Mouse (Mus musculus): ENCODE results near the gene Angel2. TPM values are rescaled to one million over a fixed set of nuclear protein-coding genes. Genes with fewer than 3 reads are reported as not detected.
"Not testable (repeated sequence)": the region's sequence is repeated elsewhere in the genome, so short reads cannot be mapped to it uniquely, and the experiment has no call there.

Angel2 gene
- 10 to 100 TPM; 52.6 to 58.6 TPM for total RNA-seq (2021)

GRCm38 (mm10) chr1:190924812-190925211 is at the start of gene Angel2:
Gene Angel2 (plus strand): TSS chr1:190925112.
- intact Hi-C loops (cut with DNase I), result loop anchor here (5.0 kb wide), 1 partner anchor 102 kb away; the partner anchor contains the start of gene Flvcr1
- DNase-seq (ENCODE audit: low spot score in 2 of 2), result not testable (repeated sequence)

DNA sequence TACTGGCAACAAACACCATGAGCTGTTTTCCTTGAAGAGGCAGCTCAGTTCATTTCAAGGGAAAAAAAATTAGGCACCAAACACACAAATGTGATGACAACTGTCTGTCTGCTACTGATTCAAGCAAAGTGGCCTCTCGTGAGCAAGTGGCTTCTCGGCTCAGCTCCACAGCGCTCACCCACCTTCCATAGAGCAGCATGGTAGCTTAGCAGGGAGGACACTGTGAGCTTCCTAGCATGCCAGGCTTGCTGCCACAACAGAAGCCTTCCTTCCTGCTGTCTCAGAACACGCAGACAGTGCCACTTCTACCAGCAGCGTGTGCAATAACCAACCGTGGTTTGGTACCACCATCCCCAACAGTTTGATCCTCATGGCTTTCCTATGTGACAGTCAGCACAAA is 49.2 kb upstream of the Angel2 start:
- intact Hi-C loops (cut with DNase I), result no loop called here
- DNase-seq (ENCODE audit: low spot score in 2 of 2), result no peak

- no peak for DNase-seq (ENCODE audit: low spot score in 2 of 2)
- intact Hi-C loops (cut with DNase I), result loop anchor here (2.0 kb wide), 1 partner anchor 48 kb away; no protein-coding TSS in a partner anchor
These were observed 44.3 kb upstream of the Angel2 start for GRCm38 (mm10) chr1:190880638-190881037.

- intact Hi-C loops (cut with DNase I), result loop anchor here (2.0 kb wide), 1 partner anchor 49 kb away; no protein-coding TSS in a partner anchor
- peak in 1 of 2 experiments; percentile 36 for DNase-seq (ENCODE audit: low spot score in 2 of 2)
These were observed 43.5 kb upstream of the Angel2 start for GRCm38 (mm10) chr1:190881422-190881821.

- no peak for DNase-seq (ENCODE audit: low spot score in 2 of 2)
- intact Hi-C loops (cut with DNase I), result no loop called here
These were observed 38.9 kb upstream of the Angel2 start for GRCm38 (mm10) chr1:190886014-190886413.

DNA sequence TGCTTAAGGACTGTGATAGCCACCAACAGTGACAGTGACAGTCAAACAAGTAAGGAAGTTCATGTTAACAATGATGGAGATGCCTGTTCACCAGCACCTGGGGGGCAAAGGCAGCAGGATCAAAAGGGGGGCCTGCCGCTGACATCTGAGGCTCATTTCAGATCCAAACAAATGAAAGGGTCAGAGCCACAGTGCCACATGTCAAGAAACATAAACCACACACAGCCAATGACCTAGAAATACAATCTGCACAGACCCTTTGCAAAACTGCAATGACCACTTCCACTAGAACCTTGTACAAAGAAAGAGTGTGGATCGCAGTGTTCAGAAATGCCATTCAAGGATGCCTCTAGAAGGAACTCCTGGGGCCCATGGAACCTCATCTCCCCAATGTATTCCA is 36.9 kb upstream of the Angel2 start:
- intact Hi-C loops (cut with DNase I), result no loop called here

GRCm38 (mm10) chr1:190888646-190889045 is 36.3 kb upstream of the Angel2 start:
- intact Hi-C loops (cut with DNase I), result no loop called here
- DNase-seq (ENCODE audit: low spot score in 2 of 2), result no peak

More for the DNA sequence above, 36.9 kb upstream of the Angel2 start:
- no peak for DNase-seq (ENCODE audit: low spot score in 2 of 2)

DNA sequence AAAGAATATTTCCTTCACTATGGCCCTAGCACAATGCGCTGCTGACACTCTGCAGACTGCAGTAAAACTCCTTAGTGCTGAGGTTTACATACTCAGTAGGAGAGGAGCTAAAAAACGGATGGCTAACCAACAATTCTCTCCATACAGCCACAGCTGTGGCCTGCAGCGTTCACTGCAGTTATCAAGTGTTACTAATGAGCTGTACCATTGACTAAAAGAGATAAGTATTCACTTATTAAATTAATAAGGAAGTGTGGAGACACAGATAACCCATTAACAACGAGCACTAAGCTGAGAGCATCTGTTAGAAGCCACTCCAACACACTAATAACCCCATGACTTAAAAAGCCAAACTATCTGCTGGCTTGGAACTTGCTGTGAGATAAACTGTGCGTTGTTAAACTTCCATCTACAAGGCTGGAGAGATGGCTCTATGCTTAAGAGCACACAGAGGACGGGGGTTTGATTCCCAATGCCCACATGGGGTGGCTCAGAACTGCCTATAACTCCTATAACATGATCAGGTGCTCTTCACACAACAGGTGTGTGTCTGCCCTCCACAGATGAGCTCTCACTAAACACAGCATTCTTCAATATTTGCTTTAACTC is 31.2 kb upstream of the Angel2 start:
- DNase-seq (ENCODE audit: low spot score in 2 of 2), result no peak

DNA sequence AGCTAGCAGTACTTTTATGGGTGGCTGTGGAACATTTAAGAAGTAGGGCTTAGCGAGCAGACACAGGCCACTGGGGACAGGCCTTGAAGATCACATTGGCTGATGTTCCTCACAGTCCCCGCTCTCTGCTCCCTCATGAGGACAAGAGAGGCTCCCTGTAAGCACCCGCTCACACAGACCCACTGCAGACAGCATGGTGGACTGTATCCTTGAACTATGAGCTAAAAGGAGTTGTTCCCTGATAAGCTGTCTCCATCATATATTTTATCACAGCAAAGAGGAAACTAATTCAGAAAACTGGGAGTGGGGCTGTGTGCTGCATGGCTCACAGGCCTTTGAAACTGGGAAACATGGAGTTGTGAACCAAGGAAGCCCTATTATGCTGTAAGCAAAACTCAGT is 26.7 kb upstream of the Angel2 start:
- DNase-seq (ENCODE audit: low spot score in 2 of 2), result no peak
- intact Hi-C loops (cut with DNase I), result no loop called here

More for the DNA sequence above, 31.2 kb upstream of the Angel2 start:
- intact Hi-C loops (cut with DNase I), result no loop called here

- DNase-seq (ENCODE audit: low spot score in 2 of 2), result no peak
- intact Hi-C loops (cut with DNase I), result no loop called here
These were observed 25.9 kb upstream of the Angel2 start for GRCm38 (mm10) chr1:190898899-190899575.

GRCm38 (mm10) chr1:190901082-190901481 is 23.8 kb upstream of the Angel2 start:
- DNase-seq (ENCODE audit: low spot score in 2 of 2), result no peak
- intact Hi-C loops (cut with DNase I), result no loop called here

DNA sequence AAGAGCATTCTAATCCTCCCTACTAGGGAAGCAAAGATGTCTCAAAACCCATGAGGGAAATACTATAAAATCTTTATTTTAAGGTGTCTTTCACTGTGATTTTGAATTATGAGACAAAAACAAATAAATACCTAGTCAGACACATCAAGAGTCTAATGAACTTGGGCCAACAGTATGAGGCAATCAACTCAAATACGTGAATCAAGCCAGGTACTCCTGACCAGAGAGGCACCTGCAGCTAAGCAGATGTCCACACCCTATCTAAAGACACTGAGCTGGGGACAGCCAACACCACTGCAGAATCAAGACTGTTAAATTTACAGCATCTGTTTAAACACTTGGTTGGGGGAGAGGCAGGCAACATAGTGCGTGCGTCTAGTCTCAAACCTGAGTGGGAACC is 20.8 kb upstream of the Angel2 start:
- no peak for DNase-seq (ENCODE audit: low spot score in 2 of 2)
- intact Hi-C loops (cut with DNase I), result no loop called here

DNA sequence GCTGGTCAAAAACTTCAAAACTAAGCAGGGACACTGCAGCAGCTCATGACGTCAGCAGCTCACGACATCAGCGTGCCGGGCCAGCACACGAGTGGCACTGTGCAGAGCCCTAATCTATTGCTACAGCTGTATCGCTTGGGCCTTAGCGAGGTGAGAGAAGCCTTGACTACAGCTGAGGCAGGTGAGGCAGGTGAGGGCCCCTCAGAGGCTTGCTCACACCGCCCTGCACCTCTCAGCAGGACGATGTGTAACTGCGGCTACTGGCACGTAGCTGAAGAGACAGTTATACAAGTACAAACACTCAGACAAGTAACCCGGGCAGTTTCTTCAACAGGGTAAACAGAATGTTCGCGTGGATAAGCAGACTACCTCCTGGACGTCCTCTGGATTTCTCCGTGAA is 20.2 kb upstream of the Angel2 start:
- intact Hi-C loops (cut with DNase I), result no loop called here
- DNase-seq (ENCODE audit: low spot score in 2 of 2), result no peak

DNA sequence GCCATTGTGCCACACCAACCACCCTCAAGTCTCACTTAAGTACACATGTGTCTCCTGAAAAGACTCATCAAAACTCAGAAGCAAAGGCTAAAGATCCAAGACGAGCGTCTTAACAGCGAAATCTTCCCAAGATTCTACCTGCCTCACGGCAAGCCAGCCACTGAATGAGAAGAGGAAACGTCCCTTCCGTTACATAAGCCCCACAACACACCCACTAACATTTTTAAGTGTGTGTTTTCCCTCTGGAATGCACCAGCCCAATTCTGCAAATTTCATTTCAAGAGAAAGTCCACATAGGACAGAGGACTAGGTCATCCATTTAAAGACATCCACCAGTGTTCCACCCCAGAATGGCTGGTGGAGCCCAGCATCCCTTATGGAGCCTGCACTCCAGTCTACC is 14.1 kb upstream of the Angel2 start:
- peak; percentile 35 to 41 for DNase-seq (ENCODE audit: low spot score in 2 of 2)
- intact Hi-C loops (cut with DNase I), result loop anchor here (2.0 kb wide), 1 partner anchor 18 kb away; no protein-coding TSS in a partner anchor

GRCm38 (mm10) chr1:190911415-190912123 is 13.3 kb upstream of the Angel2 start, which contains the start of gene Rps6kc1:
Gene Rps6kc1 (minus strand): TSS chr1:190911770.
- intact Hi-C loops (cut with DNase I), result loop anchor here (2.0 kb wide), 1 partner anchor 17 kb away; no protein-coding TSS in a partner anchor
- DNase-seq (ENCODE audit: low spot score in 2 of 2), result peak; percentile 82 to 83

DNA sequence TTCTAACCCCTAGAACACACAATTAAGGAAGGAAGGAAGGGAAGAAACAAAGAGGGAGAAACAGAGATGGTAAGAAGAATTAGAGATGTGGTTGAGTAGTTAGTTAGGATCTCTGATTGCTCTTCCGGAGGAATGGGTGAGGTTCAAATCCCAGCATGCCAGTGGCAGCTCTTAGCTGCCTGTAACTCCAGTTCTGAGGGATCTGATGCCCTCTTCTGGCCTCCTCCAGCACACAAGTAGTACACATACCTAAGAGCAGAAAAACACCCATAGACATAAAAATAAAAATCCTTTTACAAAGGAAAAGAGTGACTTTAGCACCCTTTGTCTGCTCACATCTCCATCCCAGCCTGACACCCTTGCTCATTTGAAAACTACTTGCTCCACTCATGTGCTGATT is 12.3 kb upstream of the Angel2 start:
- intact Hi-C loops (cut with DNase I), result no loop called here
- DNase-seq (ENCODE audit: low spot score in 2 of 2), result no peak

GRCm38 (mm10) chr1:190918938-190919337 is 6.0 kb upstream of the Angel2 start:
- intact Hi-C loops (cut with DNase I), result no loop called here
- peak; percentile 44 to 49 for DNase-seq (ENCODE audit: low spot score in 2 of 2)

DNA sequence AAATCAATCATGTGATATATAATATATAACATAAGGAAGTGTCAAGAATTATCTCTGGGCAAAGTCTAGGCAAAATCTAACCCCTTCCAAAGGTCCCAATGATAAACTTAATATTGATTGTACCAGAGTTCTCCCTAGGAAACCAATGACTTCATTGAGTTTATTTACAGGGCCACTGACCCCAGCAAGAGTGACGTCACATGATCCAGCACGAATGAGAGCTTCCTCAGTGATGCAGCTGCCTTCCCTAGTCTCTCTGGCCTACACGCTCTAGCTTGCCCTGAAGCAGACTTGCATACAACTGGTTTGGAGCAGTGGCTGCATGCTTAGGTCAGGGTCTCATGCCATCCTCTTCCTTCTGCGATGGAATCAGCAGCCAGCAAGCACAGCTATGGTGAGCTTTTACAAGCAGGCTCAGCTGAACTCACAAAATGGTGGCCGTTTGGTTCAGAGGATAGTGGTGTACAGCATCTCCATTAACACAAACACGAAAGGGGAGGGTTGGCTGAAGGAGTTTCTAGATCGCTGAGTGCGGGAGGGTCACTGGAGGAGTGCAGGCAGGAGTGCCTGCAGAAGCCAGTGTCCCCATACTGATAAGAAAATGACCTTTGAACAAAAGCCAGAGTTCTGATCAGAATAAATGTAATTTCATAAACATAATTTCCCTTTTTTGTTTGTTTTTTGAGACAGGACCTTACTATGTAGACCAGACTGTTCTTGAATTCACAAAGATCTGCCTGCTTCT is 5.0 kb upstream of the Angel2 start:
- intact Hi-C loops (cut with DNase I), result no loop called here

GRCm38 (mm10) chr1:190927311-190927710 is 2.4 kb downstream of the Angel2 start:
- no peak for DNase-seq (ENCODE audit: low spot score in 2 of 2)
- intact Hi-C loops (cut with DNase I), result loop anchor here (5.0 kb wide), 1 partner anchor 100 kb away; the partner anchor contains the start of gene Flvcr1

More for the DNA sequence above, 5.0 kb upstream of the Angel2 start:
- DNase-seq (ENCODE audit: low spot score in 2 of 2), result no peak

All from left cerebral cortex, postnatal 36 days (tissue).